Mouse (Mus musculus) pancreas, adult 10 weeks (tissue): Measurements from ENCODE around the gene Mast1. TPM values are rescaled to one million over a fixed set of nuclear protein-coding genes. Genes with fewer than 3 reads are reported as not detected.

ENCODE experiments used
- polyA plus RNA-seq: library from polyadenylated mRNA; stranded (reverse); fragments of 350-450 nt; fragmentation: Illumina TruSeq; extraction: RNeasy Lipid Tissue Mini Kit (QIAGEN cat#74804); gene quantifications from one replicate; pipeline ENCODE4 v1.2.3, GENCODE M21; 2015; ENCODE audit warnings: low read depth, low replicate concordance; ENCODE audit not compliant: insufficient read depth

The Mast1 gene
- polyA plus RNA-seq = 0.61 TPM

DNA sequence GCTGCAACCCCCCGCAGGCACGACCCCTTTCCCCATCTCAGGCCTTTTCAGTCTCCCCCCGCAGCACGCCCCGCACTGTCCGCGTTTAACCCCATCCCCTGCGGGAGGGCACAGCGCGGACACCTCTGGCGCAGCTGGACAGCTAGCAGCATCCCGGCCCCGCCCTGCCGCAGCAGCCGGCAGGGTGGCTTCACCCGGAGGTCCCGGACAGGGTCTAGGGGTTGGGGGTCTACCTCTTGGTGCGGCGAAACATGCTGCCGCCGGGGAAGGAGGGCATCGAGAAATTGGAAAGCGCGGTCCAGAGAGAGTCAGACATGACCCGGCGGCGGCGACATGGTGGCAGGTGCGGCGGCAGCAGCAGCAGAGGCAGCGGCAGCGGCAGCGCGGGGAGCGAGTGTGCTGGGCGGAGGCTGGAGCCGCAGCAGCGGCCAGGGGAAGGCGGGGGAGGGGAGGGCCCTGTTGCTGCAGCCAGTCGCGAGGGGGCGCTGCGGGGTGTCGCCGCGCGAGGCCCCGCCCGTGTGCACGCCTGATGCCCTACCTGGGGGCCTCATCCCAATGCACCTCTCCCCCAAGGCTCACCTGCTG is at the start of gene Mast1:
Gene Mast1 (minus strand): TSS at position 398 of the 585 bp plus-strand sequence.

DNA sequence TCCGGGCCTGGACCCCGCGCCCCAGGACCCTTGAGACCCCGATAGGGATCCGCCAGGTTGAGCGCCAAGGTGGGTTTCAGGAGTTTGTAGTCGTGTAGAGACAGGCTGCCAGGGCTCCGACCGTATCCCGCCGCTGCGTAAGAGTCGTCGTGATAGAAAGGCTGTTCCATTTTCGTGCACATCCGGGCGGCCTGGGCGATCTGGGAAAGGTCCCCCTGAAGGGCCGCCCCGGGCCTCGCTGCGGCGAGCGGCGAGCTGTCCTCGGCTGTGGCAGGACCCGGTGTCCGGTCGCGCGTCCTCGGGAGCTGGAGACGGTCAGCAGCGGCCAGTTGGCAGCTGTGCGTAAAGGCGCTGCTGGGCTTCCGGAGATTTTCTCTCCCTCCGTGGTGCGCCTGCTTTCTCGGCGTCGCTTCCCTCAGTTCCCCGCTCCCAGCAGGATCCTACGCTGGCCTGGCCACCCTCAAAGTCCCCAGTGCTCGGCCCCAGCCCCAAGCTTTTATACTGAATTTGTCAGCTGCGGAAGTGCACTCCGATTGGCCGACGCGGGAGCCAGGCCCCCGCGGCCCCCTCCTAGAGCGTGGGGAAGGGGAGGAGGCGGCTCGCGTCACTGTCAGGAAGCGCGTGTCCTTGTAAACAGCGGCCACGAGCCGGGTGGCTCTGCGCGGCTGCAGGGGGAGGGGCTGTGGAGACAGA is 41.2 kb upstream of the Mast1 start, which contains the start of gene Junb:
Gene Junb (minus strand): TSS at position 471 of the 693 bp plus-strand sequence.

GRCm38 (mm10) chr8:84969241-84970134 is 32.3 kb upstream of the Mast1 start, which contains the start of the genes Gm49661, Prdx2 and Rnaseh2a:
Gene Gm49661, minus strand, starts transcription at chr8:84969433.
Gene Prdx2, plus strand, starts transcription at chr8:84969587.
Gene Rnaseh2a, minus strand, starts transcription at chr8:84969767.

DNA sequence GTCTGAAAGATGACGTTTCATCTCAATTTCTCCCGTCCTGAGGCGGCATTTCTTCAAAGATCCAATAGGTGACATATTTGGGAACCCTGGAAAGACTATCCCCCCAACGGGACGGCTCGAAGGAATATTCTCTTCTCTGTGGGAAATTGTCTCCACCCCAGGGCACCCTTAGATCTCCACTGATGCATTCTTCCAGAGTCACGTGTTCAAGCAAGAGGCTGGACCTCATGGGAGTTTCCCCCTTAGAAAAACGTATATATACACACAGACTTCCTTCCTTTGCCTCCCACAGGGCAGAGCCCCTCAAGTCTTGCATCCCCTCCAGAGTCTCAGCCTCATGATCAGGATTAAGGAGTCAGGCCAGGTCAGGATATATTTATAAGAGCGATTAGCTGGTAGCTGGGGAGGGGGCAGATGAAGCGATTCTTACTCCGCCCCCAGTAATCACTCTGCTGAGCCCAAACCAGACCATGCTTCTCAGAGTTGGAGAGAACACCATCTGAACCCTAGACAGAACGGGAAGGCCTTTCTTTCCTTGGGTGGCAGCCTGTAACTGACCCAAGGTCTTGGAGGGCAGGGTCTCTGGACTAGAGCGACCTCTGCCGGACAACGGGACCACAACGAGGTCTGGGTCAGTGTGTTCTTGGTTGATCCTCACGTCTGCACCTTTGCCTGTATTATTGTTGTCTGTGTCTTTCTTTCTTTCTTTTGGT is 9.5 kb upstream of the Mast1 start, which contains the start of gene Rtbdn:
Gene Rtbdn (plus strand): TSS at position 464 of the 713 bp plus-strand sequence.

GRCm38 (mm10) chr8:84908421-84909161 is 28.6 kb downstream of the Mast1 start, which contains the start of gene Dnase2a:
Gene Dnase2a, plus strand, starts transcription at chr8:84908560.

DNA sequence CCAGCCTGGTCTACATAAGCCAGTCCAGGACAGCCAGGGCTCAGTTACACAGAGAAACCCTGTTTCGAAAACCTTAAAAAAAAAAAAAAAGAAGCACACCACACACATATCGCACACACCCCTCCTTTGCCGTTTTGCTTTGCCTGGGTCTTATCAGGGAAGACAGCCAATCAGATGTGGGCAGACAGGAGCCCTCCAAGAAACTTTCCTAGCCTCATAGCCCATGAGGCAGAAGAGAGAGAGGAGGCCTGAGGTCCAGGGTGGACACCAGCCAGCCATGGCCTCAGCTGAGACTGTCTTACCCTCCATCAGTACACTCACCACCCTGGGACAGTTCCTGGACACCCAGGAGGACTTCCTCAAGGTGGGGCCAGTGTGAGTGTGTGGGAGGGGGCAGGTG is 35.4 kb downstream of the Mast1 start, which contains the start of gene Klf1:
Gene Klf1 (plus strand): TSS at position 177 of the 400 bp plus-strand sequence.

DNA sequence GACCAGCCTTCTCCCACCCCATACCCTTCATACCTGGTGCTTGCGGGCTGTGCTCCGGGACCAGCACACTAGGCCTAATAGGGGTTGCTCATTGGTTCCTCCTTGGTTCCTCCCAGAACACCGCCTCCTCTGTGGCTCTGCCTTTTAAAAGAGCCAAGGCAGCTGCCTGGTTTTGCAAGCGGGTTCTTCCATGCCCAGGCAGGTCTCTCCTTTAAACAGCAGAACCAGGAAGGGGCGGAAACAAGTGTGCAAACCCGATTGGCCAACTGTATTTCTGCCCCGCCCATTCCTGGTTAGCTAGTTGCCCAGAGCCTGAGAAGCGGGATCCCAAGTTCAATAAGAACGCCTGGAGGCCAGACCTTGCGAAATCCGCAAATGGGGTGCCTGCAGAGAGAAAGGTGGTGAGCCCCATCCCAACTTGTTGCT is 43.4 kb downstream of the Mast1 start, which contains the start of gene Gcdh:
Gene Gcdh (minus strand): TSS at position 213 of the 426 bp plus-strand sequence.

DNA sequence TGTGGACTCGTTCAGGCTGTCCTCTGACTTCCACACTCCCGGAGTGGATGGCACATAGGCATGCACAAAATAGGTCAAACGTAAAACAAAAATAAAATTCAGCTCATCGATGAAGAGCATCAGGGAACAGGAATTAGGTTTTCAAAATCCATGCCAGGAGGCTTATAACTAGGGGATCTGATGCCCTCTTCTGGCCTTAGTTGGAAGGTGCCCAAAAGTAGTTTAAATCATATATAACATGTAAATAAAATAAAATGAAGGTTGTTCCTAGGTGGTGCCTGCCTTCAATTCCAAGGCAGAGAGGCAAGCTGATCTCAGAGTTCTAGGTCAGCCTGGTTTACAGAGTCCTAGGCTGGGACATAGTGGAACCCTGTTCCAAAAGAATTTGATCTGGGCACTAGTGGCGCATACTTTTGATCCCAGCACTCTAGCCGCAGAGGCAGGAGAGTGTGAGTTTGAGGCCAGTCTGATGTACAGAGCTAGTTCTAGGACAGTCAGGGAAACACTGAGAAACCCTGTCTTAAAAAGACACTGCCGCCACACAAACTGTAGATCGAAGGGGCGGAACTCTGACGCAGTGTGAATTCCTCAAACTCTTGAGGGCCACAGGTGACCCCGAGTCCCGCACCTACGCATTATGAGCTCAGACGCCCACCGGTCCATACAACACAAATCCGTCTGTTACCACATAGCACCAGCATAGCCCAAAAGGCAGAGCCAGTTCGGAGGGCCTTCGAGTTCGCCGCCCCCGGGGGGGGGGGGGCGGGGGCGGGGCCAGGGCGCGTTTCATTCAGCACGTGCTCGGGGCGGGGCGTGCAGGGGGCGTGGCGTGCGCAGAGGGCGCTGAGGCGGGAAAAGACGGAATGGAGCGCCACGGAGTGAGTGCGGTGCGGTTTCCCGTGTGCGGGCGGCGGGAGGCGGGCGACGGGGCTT is 65.5 kb downstream of the Mast1 start, which contains the start of gene Syce2:
Gene Syce2 (plus strand): TSS at position 736 of the 933 bp plus-strand sequence.

Other genes starting within 250 kb of the Mast1 start
- gene Nacc1, start 249.5 kb downstream of the Mast1 start, polyA plus RNA-seq = 7.9 TPM
- 2.6 TPM for gene Lyl1, start 235.9 kb downstream of the Mast1 start, polyA plus RNA-seq
- not detected for gene G430095P16Rik, start 214.4 kb downstream of the Mast1 start, polyA plus RNA-seq
- 14.9 TPM for gene Nfix, start 137.0 kb downstream of the Mast1 start, polyA plus RNA-seq
- gene Dand5, start 114.5 kb downstream of the Mast1 start, polyA plus RNA-seq = 1.8 TPM
- gene Gadd45gip1, start 105.8 kb downstream of the Mast1 start, polyA plus RNA-seq = 7.0 TPM
- 18.2 TPM for gene Rad23a, start 96.7 kb downstream of the Mast1 start, polyA plus RNA-seq
- 181 TPM for gene Calr, start 90.4 kb downstream of the Mast1 start, polyA plus RNA-seq
- gene Farsa, start 80.4 kb downstream of the Mast1 start, polyA plus RNA-seq = 19.1 TPM
- gene Syce2, start 65.2 kb downstream of the Mast1 start, polyA plus RNA-seq = not detected
- gene Gcdh, start 43.4 kb downstream of the Mast1 start, polyA plus RNA-seq = 27.8 TPM
- not detected for gene Klf1, start 35.4 kb downstream of the Mast1 start, polyA plus RNA-seq
- 6.3 TPM for gene Dnase2a, start 28.8 kb downstream of the Mast1 start, polyA plus RNA-seq
- gene Rtbdn, start 9.6 kb upstream of the Mast1 start, polyA plus RNA-seq = not detected
- not detected for gene Gm49661, start 32.1 kb upstream of the Mast1 start, polyA plus RNA-seq
- 35.5 TPM for gene Prdx2, start 32.2 kb upstream of the Mast1 start, polyA plus RNA-seq
- 8.3 TPM for gene Rnaseh2a, start 32.4 kb upstream of the Mast1 start, polyA plus RNA-seq
- gene Junb, start 41.4 kb upstream of the Mast1 start, polyA plus RNA-seq = 10.0 TPM
- 13.4 TPM for gene Hook2, start 53.2 kb upstream of the Mast1 start, polyA plus RNA-seq
- gene Best2, start 77.2 kb upstream of the Mast1 start, polyA plus RNA-seq = not detected
- 24.7 TPM for gene Asna1, start 87.9 kb upstream of the Mast1 start, polyA plus RNA-seq
- gene Trir, start 89.5 kb upstream of the Mast1 start, polyA plus RNA-seq = 49.3 TPM
- gene Tnpo2, start 99.6 kb upstream of the Mast1 start, polyA plus RNA-seq = 7.1 TPM
- 6.4 TPM for gene Fbxw9, start 122.7 kb upstream of the Mast1 start, polyA plus RNA-seq
- not detected for gene Gm5741, start 130.6 kb upstream of the Mast1 start, polyA plus RNA-seq
- 16.0 TPM for gene Dhps, start 134.4 kb upstream of the Mast1 start, polyA plus RNA-seq
- gene Wdr83os, start 143.4 kb upstream of the Mast1 start, polyA plus RNA-seq = 22.2 TPM
- gene Wdr83, start 143.9 kb upstream of the Mast1 start, polyA plus RNA-seq = 13.1 TPM
- gene Man2b1, start 145.9 kb upstream of the Mast1 start, polyA plus RNA-seq = 14.9 TPM
- gene Zfp791, start 185.7 kb upstream of the Mast1 start, polyA plus RNA-seq = 1.1 TPM
- gene Cks1brt, start 214.6 kb upstream of the Mast1 start, polyA plus RNA-seq = not detected